17 mouse cellular contexts compared by ENCODE assay signal in genomic region chr9:9052920-9053319, GRCm38 (mm10).
"Had no signal": no experiment of that assay in that cellular context is flagged by ENCODE, and none has a peak within 500 bp of the region (broad histone marks: within the 10 kb centered on the region; RNA-seq: fewer than 3 reads in every experiment).

No protein-coding gene starts in this region.

- H3K36me3 ChIP-seq: midbrain, embryonic 15.5 days; neural tube, embryonic 12.5 days; stomach, embryonic 15.5 days had no signal

- H3K27me3 ChIP-seq: lung, embryonic 15.5 days; megakaryocyte, embryonic 14.5 days; midbrain, embryonic 13.5 days; midbrain, embryonic 15.5 days; neural tube, embryonic 12.5 days; stomach, embryonic 15.5 days had no signal

- DNase-seq: liver, postnatal 0 days; lung, adult 2 months; lung, postnatal 14 days; lung, postnatal 36 days; retina, postnatal 1 day; right cerebral cortex, adult 18-20 months; right cerebral cortex, postnatal 25 days; right cerebral cortex, postnatal 4 days; thymus, adult 2 months; thymus, postnatal 25 days; thymus, postnatal 4 days had no signal

- H3K4me3 ChIP-seq: lung, embryonic 15.5 days; megakaryocyte, embryonic 14.5 days; midbrain, embryonic 13.5 days; midbrain, embryonic 15.5 days; neural tube, embryonic 12.5 days; stomach, embryonic 15.5 days had no signal
